In the genomic region with DNA sequence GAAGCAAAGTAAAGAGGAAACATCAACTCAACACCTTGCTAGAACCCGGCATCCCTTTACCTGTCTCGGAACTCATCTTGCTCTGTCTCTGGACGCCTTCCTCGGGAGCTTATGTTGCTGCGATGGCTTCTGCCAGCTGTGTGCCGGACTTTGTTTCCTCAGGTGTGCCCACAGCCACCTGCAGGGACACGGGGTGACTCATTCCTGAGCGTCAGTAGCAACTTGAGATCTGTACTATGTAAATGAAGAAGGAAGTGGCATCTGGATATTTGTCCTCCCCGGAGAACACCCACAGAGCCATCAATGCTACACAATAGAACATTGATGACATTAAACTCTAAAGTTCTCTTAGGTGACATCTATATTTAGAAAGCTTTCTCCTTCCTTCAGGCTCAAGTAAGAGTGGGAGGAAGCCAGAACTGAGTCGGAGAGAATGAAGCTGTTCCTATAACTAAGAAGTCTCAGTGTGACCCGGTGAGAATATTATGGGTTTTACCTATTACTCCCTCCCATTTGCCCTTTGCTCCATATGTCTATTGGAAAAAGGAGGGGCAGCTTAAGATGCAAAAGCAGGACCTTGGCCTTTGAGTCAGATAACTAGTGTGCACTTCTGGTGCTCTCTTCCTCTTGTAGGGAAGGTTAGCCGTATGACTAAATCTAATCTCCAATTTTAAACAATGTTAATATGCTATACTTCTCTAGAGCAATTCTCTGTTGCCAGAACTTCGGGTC, we compare ENCODE assay signal across 23 mouse cellular contexts. TPM values are rescaled to one million over a fixed set of nuclear protein-coding genes. Genes with fewer than 3 reads are reported as not detected.
"Had no signal": no experiment of that assay in that cellular context is flagged by ENCODE, and none has a peak within 500 bp of the region (broad histone marks: within the 10 kb centered on the region; RNA-seq: fewer than 3 reads in every experiment).

No protein-coding gene starts in this region.

- DNase-seq: kidney, adult 11 months; kidney, postnatal 10 days; kidney, postnatal 4 days; lung, adult 2 months; lung, postnatal 36 days; midbrain, embryonic 14.5 days; spleen, adult 18-20 months; thymus, adult 18-20 months; thymus, postnatal 25 days had no signal

- H3K9me3 ChIP-seq: limb, embryonic 10.5 days; liver, embryonic 15.5 days; neural tube, embryonic 15.5 days had no signal

- H3K9ac ChIP-seq: liver, embryonic 15.5 days; neural tube, embryonic 15.5 days had no signal

- H3K4me3 ChIP-seq: left cerebral cortex, adult 2 months; limb, embryonic 10.5 days; liver, embryonic 15.5 days; myocyte; neural tube, embryonic 15.5 days had no signal

- H3K4me1 ChIP-seq: limb, embryonic 10.5 days; liver, embryonic 15.5 days; neural tube, embryonic 15.5 days had no signal

- H3K36me3 ChIP-seq: limb, embryonic 10.5 days; neural tube, embryonic 15.5 days had no signal

- H3K4me2 ChIP-seq: liver, embryonic 11.5 days; liver, embryonic 15.5 days; neural tube, embryonic 15.5 days had no signal

- H3K27me3 ChIP-seq: liver, embryonic 15.5 days; neural tube, embryonic 15.5 days had no signal

- H3K27ac ChIP-seq: left cerebral cortex, adult 2 months; limb, embryonic 10.5 days; liver, embryonic 15.5 days; neural tube, embryonic 15.5 days had no signal

- ATAC-seq: lung, postnatal 0 days had no signal

RNA-seq across cellular contexts. Expression of gene Gdf3, which starts 18.7 kb away (rescaled TPM):
- total RNA-seq: layer of hippocampus, adult 8-10 months; layer of hippocampus, postnatal 14 days; left cerebral cortex, adult 2 months; left cerebral cortex, postnatal 14 days had no signal
- polyA plus RNA-seq: kidney, embryonic 14.5 days; limb, embryonic 10.5 days; lung, adult 2 months; lung, postnatal 0 days; myocyte; urinary bladder, adult 2 months had no signal

RNA-seq across cellular contexts. Expression of gene Dppa3, which starts 35.0 kb away (rescaled TPM):
- total RNA-seq: layer of hippocampus, adult 8-10 months; layer of hippocampus, postnatal 14 days; left cerebral cortex, adult 2 months; left cerebral cortex, postnatal 14 days; megakaryocyte progenitor cell, adult 5-6 weeks had no signal
- polyA plus RNA-seq: kidney, embryonic 14.5 days; limb, embryonic 10.5 days; liver, embryonic 11.5 days; liver, embryonic 15.5 days; lung, adult 2 months; lung, postnatal 0 days; midbrain, embryonic 14.5 days; myocyte; neural tube, embryonic 11.5 days; neural tube, embryonic 15.5 days had no signal

RNA-seq across cellular contexts. Expression of gene Aicda, which starts 37.6 kb away (rescaled TPM):
- total RNA-seq: layer of hippocampus, adult 8-10 months; layer of hippocampus, postnatal 14 days; left cerebral cortex, adult 2 months; left cerebral cortex, postnatal 14 days; megakaryocyte progenitor cell, adult 5-6 weeks had no signal
- polyA plus RNA-seq: kidney, embryonic 14.5 days; limb, embryonic 10.5 days; liver, embryonic 15.5 days; lung, adult 2 months; myocyte; neural tube, embryonic 11.5 days; urinary bladder, adult 2 months had no signal
